Mouse (Mus musculus): Measurements from ENCODE around the gene Lyz2. TPM values are rescaled to one million over a fixed set of nuclear protein-coding genes. Genes with fewer than 3 reads are reported as not detected.

The Lyz2 gene
- total and polyA plus RNA-seq, 3 experiments, result not detected

DNA sequence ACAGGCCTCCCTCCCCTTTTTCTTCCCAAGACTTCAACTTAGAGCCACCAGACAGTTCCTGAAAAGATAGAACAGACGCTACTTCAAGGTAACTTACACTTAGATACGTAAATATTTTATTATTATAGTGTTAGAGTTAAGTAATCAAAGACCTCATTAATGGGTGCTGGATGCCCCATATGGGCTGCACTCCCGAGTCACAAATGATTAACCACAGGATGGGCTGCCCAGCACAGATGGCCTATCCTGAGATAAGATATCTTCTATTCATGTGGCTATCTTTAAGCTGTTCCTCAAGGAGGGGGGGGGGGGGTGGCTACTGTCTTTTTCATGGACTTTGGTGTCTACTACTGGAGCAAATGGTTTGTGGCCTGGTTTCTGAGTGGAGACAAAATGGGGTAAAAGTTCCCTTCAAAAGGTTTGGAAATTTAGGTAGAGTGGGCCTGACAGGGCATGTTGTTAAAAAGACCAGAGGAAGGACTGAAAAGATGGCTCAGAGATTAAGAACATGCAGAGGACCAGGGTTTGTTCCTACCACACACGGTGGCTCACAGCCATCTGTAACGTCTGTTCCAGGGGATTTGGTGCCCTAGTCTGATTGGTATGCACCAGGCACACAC lies 17.9 kb upstream of the Lyz2 start:
- no peak overlapping the region for H3K9ac ChIP-seq (ENCODE audit: control insufficient read depth, low read depth, low read length, poor library complexity, severe bottlenecking)
- peaks cover 11 to 15% of the 10 kb centered on the region in 2 experiments; a peak in 3 of 4 replicates for H3K4me1 ChIP-seq (ENCODE audit: control insufficient read depth in 1 of 2, insufficient read depth in 2 of 2, low read length in 2 of 2)
- no peak for TF ChIP-seq ZC3H11A (IDR thresholded peaks at IDR 0.05; ENCODE audit: low read depth, low read length)
- TF ChIP-seq MAX (IDR thresholded peaks at IDR 0.05; ENCODE audit: low read length), result no peak
- TF ChIP-seq USF2 (IDR thresholded peaks at IDR 0.05; ENCODE audit: borderline replicate concordance in 1 of 2, insufficient read depth in 1 of 2, low read depth in 1 of 2, low read length in 2 of 2), result no peak
- TF ChIP-seq CTCF (IDR thresholded peaks at IDR 0.05 in 2 of 3, conservative IDR thresholded peaks at IDR 0.05 in 1 of 3; ENCODE audit: control insufficient read depth in 1 of 3, insufficient read depth in 1 of 3, low read depth in 2 of 3, low read length in 3 of 3, poor library complexity in 1 of 3, severe bottlenecking in 1 of 3), result no peak
- TF ChIP-seq MAFK (IDR thresholded peaks at IDR 0.05; ENCODE audit: borderline replicate concordance, low read depth, low read length), result no peak
- peak; percentile 41 for TF ChIP-seq GATA1 (IDR thresholded peaks at IDR 0.05; ENCODE audit: low read depth, low read length)
- TF ChIP-seq MYC (IDR thresholded peaks at IDR 0.05; ENCODE audit: low read depth, low read length), result no peak
- no peak for TF ChIP-seq POLR2AphosphoS5 (IDR thresholded peaks at IDR 0.05; ENCODE audit: borderline replicate concordance, low read depth, low read length)
- peak in 1 of 2 experiments; percentile 62; a peak in 2 of 4 replicates for TF ChIP-seq EP300 (IDR thresholded peaks at IDR 0.05; ENCODE audit: low read depth in 1 of 2, low read length in 2 of 2)
- no peak for TF ChIP-seq JUND (IDR thresholded peaks at IDR 0.05; ENCODE audit: low read depth, low read length)
- no peak for TF ChIP-seq RCOR1 (IDR thresholded peaks at IDR 0.05; ENCODE audit: low read depth, low read length)
- TF ChIP-seq ZMIZ1 (IDR thresholded peaks at IDR 0.05; ENCODE audit: low read depth, low read length), result no peak
- TF ChIP-seq HCFC1 (IDR thresholded peaks at IDR 0.05; ENCODE audit: low read depth, low read length), result no peak
- no peak for TF ChIP-seq CHD1 (IDR thresholded peaks at IDR 0.05; ENCODE audit: low read depth, low read length)
- peak; percentile 55 for TF ChIP-seq ETS1 (IDR thresholded peaks at IDR 0.05; ENCODE audit: low read depth, low read length)
- no peak for TF ChIP-seq SIN3A (IDR thresholded peaks at IDR 0.05; ENCODE audit: low read length)
- TF ChIP-seq SMC3 (IDR thresholded peaks at IDR 0.05; ENCODE audit: low read depth, low read length), result no peak
- TF ChIP-seq TCF12 (IDR thresholded peaks at IDR 0.05; ENCODE audit: low read depth, low read length), result peak; percentile 78; the same call in 1 of the 2 replicates
- no peak for TF ChIP-seq NELFE (IDR thresholded peaks at IDR 0.05; ENCODE audit: low read depth, low read length)
- TF ChIP-seq POLR2AphosphoS2 (IDR thresholded peaks at IDR 0.05; ENCODE audit: low read length), result no peak
- peak; percentile 20; the same call in 1 of the 2 replicates for TF ChIP-seq TAL1 (IDR thresholded peaks at IDR 0.05; ENCODE audit: low read length)
- no peak for TF ChIP-seq RAD21 (IDR thresholded peaks at IDR 0.05; ENCODE audit: low read depth, low read length)
- TF ChIP-seq NRF1 (IDR thresholded peaks at IDR 0.05; ENCODE audit: insufficient read depth, low read depth, low read length, poor library complexity, severe bottlenecking), result no peak
- no peak for TF ChIP-seq MAZ (IDR thresholded peaks at IDR 0.05; ENCODE audit: low read depth, low read length)
- TF ChIP-seq POLR2A (IDR thresholded peaks at IDR 0.05; ENCODE audit: control insufficient read depth in 1 of 2, insufficient read depth in 1 of 2, low read depth in 1 of 2, low read length in 2 of 2, poor library complexity in 1 of 2), result no peak
- peak overlapping the region; percentile 49 for H3K27ac ChIP-seq (ENCODE audit: control insufficient read depth, low read depth, low read length)
- peaks cover 0 to 19% of the 10 kb centered on the region in 2 experiments; a peak in 2 of 4 replicates for H3K36me3 ChIP-seq (ENCODE audit: control insufficient read depth in 1 of 2, insufficient read depth in 2 of 2, low read length in 2 of 2)
- no peak overlapping the region for H3K4me3 ChIP-seq (ENCODE audit: control insufficient read depth in 1 of 2, insufficient read depth in 1 of 2, low read depth in 2 of 2, low read length in 2 of 2)
- H3K9me3 ChIP-seq (replicated peaks; ENCODE audit: insufficient read depth, low read length), result no peaks in the 10 kb centered on the region
- H3K79me2 ChIP-seq (ENCODE audit: control insufficient read depth, insufficient read depth, low read length, poor library complexity), result no peaks in the 10 kb centered on the region
- peaks cover 2 to 5% of the 10 kb centered on the region in 2 experiments for H3K27me3 ChIP-seq (ENCODE audit: control insufficient read depth in 1 of 2, insufficient read depth in 2 of 2, low read length in 2 of 2)
- DNase-seq (ENCODE audit: low read depth, low spot score), result peak; percentile 19
